Mouse (Mus musculus): Measurements from ENCODE around the gene Ankrd52.

GRCm38 (mm10) chr10:128403931-128404330, 27.0 kb downstream of the Ankrd52 start:
- TF ChIP-seq POLR2A (IDR thresholded peaks at IDR 0.05; ENCODE audit: borderline replicate concordance, extremely low read depth, low read depth, low read length), result no peak
- TF ChIP-seq CTCF (IDR thresholded peaks at IDR 0.05; ENCODE audit: insufficient read depth, low read length), result no peak

Data from lung, adult 2 months (tissue).